Mouse (Mus musculus): Measurements from ENCODE around the gene Vac14. TPM values are rescaled to one million over a fixed set of nuclear protein-coding genes. Genes with fewer than 3 reads are reported as not detected.
"Not testable (repeated sequence)": the region's sequence is repeated elsewhere in the genome, so short reads cannot be mapped to it uniquely, and the experiment has no call there.

The Vac14 gene
- polyA plus RNA-seq, 1 experiment from 2014 or later = 31.8 TPM

- ATAC-seq (ENCODE audit: low FRiP score, low read depth) = no peak
- no peaks in the 10 kb centered on the region for H3K9me3 ChIP-seq
- H3K27me3 ChIP-seq = no peaks in the 10 kb centered on the region
- H3K9ac ChIP-seq (replicated peaks) = no peak overlapping the region
- no peak overlapping the region for H3K4me3 ChIP-seq
- H3K27ac ChIP-seq (replicated peaks) = no peak overlapping the region
- 91% methylated on average over 9 of the region's 9 CpGs for WGBS
- H3K4me1 ChIP-seq = 0 out of 2 replicates have a peak, but pooled peaks cover 7% of the 10 kb centered on the region
- H3K36me3 ChIP-seq = peaks cover 28% of the 10 kb centered on the region
- no peak overlapping the region for H3K4me2 ChIP-seq (replicated peaks)
These were observed 32.5 kb downstream of the Vac14 start for GRCm38 (mm10) chr8:110650838-110651237.

GRCm38 (mm10) chr8:110651847-110652246 lies 33.5 kb downstream of the Vac14 start:
- H3K9ac ChIP-seq (replicated peaks) = no peak overlapping the region
- no peak for ATAC-seq (ENCODE audit: low FRiP score, low read depth)
- H3K4me1 ChIP-seq = 0 out of 2 replicates have a peak, but pooled peaks cover 7% of the 10 kb centered on the region
- no peak overlapping the region for H3K4me3 ChIP-seq
- no peak overlapping the region for H3K4me2 ChIP-seq (replicated peaks)
- no peaks in the 10 kb centered on the region for H3K27me3 ChIP-seq
- 90% methylated on average over 4 of the region's 4 CpGs for WGBS
- no peak overlapping the region for H3K27ac ChIP-seq (replicated peaks)
- H3K36me3 ChIP-seq = peaks cover 27% of the 10 kb centered on the region
- no peaks in the 10 kb centered on the region for H3K9me3 ChIP-seq

- Histone ChIP-seq H3K4me1 (0 out of 2 replicates have a peak, but pooled peaks cover 7% of the 10 kb centered on the region), H3K36me3 (peaks cover 27% of the 10 kb centered on the region), H3K9me3 (no peaks in the 10 kb centered on the region), H3K4me2 (replicated peaks) (no peak overlapping the region), H3K4me3 (no peak overlapping the region), H3K27ac (replicated peaks) (0 out of 2 replicates have a peak overlapping the region, but pooled peaks have one; percentile 30), H3K27me3 (no peaks in the 10 kb centered on the region), H3K9ac (replicated peaks) (no peak overlapping the region)
- 64% methylated on average over 9 of the region's 9 CpGs for WGBS
- no peak for ATAC-seq (ENCODE audit: low FRiP score, low read depth)
These were observed 36.0 kb downstream of the Vac14 start for GRCm38 (mm10) chr8:110654075-110655060.

GRCm38 (mm10) chr8:110655827-110656226 lies 37.4 kb downstream of the Vac14 start:
- H3K36me3 ChIP-seq = peaks cover 17% of the 10 kb centered on the region
- no peak overlapping the region for H3K9ac ChIP-seq (replicated peaks)
- no peak overlapping the region for H3K4me2 ChIP-seq (replicated peaks)
- H3K4me3 ChIP-seq = no peak overlapping the region
- H3K9me3 ChIP-seq = no peaks in the 10 kb centered on the region
- WGBS = 90% methylated on average over 1 of the region's 1 CpGs
- no peak for ATAC-seq (ENCODE audit: low FRiP score, low read depth)
- H3K27me3 ChIP-seq = no peaks in the 10 kb centered on the region
- H3K4me1 ChIP-seq = 0 out of 2 replicates have a peak, but pooled peaks cover 7% of the 10 kb centered on the region
- H3K27ac ChIP-seq (replicated peaks) = no peak overlapping the region

GRCm38 (mm10) chr8:110657661-110658060 lies 39.3 kb downstream of the Vac14 start:
- 0 out of 2 replicates have a peak, but pooled peaks cover 7% of the 10 kb centered on the region for H3K4me1 ChIP-seq
- H3K4me3 ChIP-seq = no peak overlapping the region
- no peak overlapping the region for H3K9ac ChIP-seq (replicated peaks)
- H3K4me2 ChIP-seq (replicated peaks) = no peak overlapping the region
- no peak overlapping the region for H3K27ac ChIP-seq (replicated peaks)
- H3K36me3 ChIP-seq = peaks cover 19% of the 10 kb centered on the region
- 98% methylated on average over 2 of the region's 2 CpGs for WGBS
- ATAC-seq (ENCODE audit: low FRiP score, low read depth) = no peak
- H3K27me3 ChIP-seq = no peaks in the 10 kb centered on the region
- H3K9me3 ChIP-seq = no peaks in the 10 kb centered on the region

- Histone ChIP-seq H3K9ac (replicated peaks) (no peak overlapping the region), H3K36me3 (peaks cover 19% of the 10 kb centered on the region), H3K27ac (replicated peaks) (no peak overlapping the region), H3K4me3 (no peak overlapping the region), H3K9me3 (no peaks in the 10 kb centered on the region), H3K4me1 (peaks cover 18% of the 10 kb centered on the region), H3K27me3 (no peaks in the 10 kb centered on the region), H3K4me2 (replicated peaks) (no peak overlapping the region)
- no peak for ATAC-seq (ENCODE audit: low FRiP score, low read depth)
These were observed 41.7 kb downstream of the Vac14 start for GRCm38 (mm10) chr8:110660121-110660520.

GRCm38 (mm10) chr8:110662545-110662944 lies 44.2 kb downstream of the Vac14 start:
- H3K27me3 ChIP-seq = no peaks in the 10 kb centered on the region
- H3K27ac ChIP-seq (replicated peaks) = no peak overlapping the region
- H3K36me3 ChIP-seq = peaks cover 17% of the 10 kb centered on the region
- no peak overlapping the region for H3K9ac ChIP-seq (replicated peaks)
- no peak overlapping the region for H3K4me2 ChIP-seq (replicated peaks)
- peaks cover 19% of the 10 kb centered on the region for H3K4me1 ChIP-seq
- H3K9me3 ChIP-seq = no peaks in the 10 kb centered on the region
- no peak for ATAC-seq (ENCODE audit: low FRiP score, low read depth)
- H3K4me3 ChIP-seq = no peak overlapping the region
- WGBS = 82% methylated on average over 5 of the region's 5 CpGs

- no peak overlapping the region for H3K4me3 ChIP-seq
- peaks cover 19% of the 10 kb centered on the region for H3K4me1 ChIP-seq
- ATAC-seq (ENCODE audit: low FRiP score, low read depth) = no peak
- peaks cover 11% of the 10 kb centered on the region for H3K36me3 ChIP-seq
- 77% methylated on average over 6 of the region's 6 CpGs for WGBS
- H3K27ac ChIP-seq (replicated peaks) = peak overlapping the region; percentile 77
- H3K9ac ChIP-seq (replicated peaks) = no peak overlapping the region
- no peaks in the 10 kb centered on the region for H3K27me3 ChIP-seq
- no peaks in the 10 kb centered on the region for H3K9me3 ChIP-seq
- H3K4me2 ChIP-seq (replicated peaks) = no peak overlapping the region
These were observed 44.8 kb downstream of the Vac14 start for GRCm38 (mm10) chr8:110663015-110663742.

- WGBS = 60% methylated on average over 7 of the region's 7 CpGs
- H3K9me3 ChIP-seq = no peaks in the 10 kb centered on the region
- no peak overlapping the region for H3K4me3 ChIP-seq
- no peak overlapping the region for H3K9ac ChIP-seq (replicated peaks)
- H3K36me3 ChIP-seq = peaks cover 11% of the 10 kb centered on the region
- peaks cover 19% of the 10 kb centered on the region for H3K4me1 ChIP-seq
- peak; percentile 81 for ATAC-seq (ENCODE audit: low FRiP score, low read depth)
- no peaks in the 10 kb centered on the region for H3K27me3 ChIP-seq
- peak overlapping the region; percentile 77 for H3K27ac ChIP-seq (replicated peaks)
- H3K4me2 ChIP-seq (replicated peaks) = no peak overlapping the region
These were observed 46.0 kb downstream of the Vac14 start for GRCm38 (mm10) chr8:110664202-110664896.

GRCm38 (mm10) chr8:110665000-110665399 lies 46.6 kb downstream of the Vac14 start:
- Histone ChIP-seq H3K4me3 (no peak overlapping the region), H3K9me3 (no peaks in the 10 kb centered on the region), H3K36me3 (peaks cover 11% of the 10 kb centered on the region), H3K4me2 (replicated peaks) (no peak overlapping the region), H3K4me1 (peaks cover 19% of the 10 kb centered on the region), H3K27me3 (no peaks in the 10 kb centered on the region), H3K27ac (replicated peaks) (peak overlapping the region; percentile 77; the same call in 1 of the 2 replicates), H3K9ac (replicated peaks) (no peak overlapping the region)
- WGBS = 89% methylated on average over 3 of the region's 3 CpGs
- no peak for ATAC-seq (ENCODE audit: low FRiP score, low read depth)

- not testable (repeated sequence) for H3K27me3 ChIP-seq; ATAC-seq (ENCODE audit: low FRiP score, low read depth); H3K9ac ChIP-seq (replicated peaks); H3K4me3 ChIP-seq; H3K27ac ChIP-seq (replicated peaks); H3K4me2 ChIP-seq (replicated peaks); H3K9me3 ChIP-seq
- Histone ChIP-seq H3K4me1 (peaks cover 19% of the 10 kb centered on the region), H3K36me3 (peaks cover 19% of the 10 kb centered on the region; the same call in 1 of the 2 replicates)
- WGBS = 84% methylated on average over 8 of the region's 8 CpGs
These were observed 49.3 kb downstream of the Vac14 start for GRCm38 (mm10) chr8:110667590-110668177.
